14 mouse cellular contexts compared by ENCODE assay signal in the genomic region with DNA sequence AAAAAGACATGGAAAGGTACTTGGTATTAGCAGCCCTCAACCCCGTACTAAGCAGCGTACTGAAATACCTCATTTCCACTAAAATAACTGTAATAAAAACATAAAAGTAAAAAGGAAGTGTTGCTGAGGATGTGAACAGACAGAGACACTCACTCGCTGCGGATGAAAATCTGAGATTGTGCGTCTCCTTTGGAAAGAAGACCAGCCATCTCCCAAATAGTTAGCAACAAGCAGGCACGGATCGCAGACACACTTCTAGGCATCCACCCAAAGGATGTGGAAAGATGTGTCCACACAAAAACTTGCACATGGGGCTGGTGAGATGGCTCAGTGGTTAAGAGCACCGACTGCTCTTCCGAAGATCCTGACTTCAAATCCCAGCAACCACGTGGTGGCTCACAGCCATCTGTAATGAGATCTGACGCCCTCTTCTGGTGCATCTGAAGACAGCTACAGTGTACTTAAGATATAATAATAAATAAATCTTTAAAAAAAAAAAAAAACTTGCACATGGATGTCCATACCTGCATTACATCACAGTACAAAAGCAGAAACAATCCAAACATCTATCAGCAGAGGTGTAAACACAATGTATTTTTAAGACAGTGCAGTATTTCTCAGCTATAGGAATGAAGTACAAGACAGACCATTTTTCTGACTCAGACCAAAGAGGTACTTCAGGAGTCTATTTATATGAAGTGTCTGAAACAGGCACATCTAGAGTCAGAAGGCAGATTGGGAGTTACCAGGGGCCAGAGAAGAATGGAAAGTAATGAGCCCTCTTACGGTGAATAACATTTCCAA. TPM values are rescaled to one million over a fixed set of nuclear protein-coding genes. Genes with fewer than 3 reads are reported as not detected.
A peak's percentile ranks its signal among the peaks of the same experiment; 100 is the strongest.
DNase-seq lines count a peak whose midpoint lies in the region; ATAC-seq and TF ChIP-seq lines count a peak whose summit lies in the region.
"Had no signal": no experiment of that assay in that cellular context is flagged by ENCODE, and none has a peak within 500 bp of the region (broad histone marks: within the 10 kb centered on the region; RNA-seq: fewer than 3 reads in every experiment).

No protein-coding gene starts in this region.

- H3K9me3 ChIP-seq in hindbrain, postnatal 0 days (ENCODE audit: low read length), result no peaks in the 10 kb centered on the region
- no peaks in the 10 kb centered on the region for H3K9me3 ChIP-seq in hindbrain, embryonic 10.5 days
- no peaks in the 10 kb centered on the region for H3K9me3 ChIP-seq in lung, postnatal 0 days (ENCODE audit: low read length)
- no peaks in the 10 kb centered on the region for H3K9me3 ChIP-seq in MEL (replicated peaks; ENCODE audit: insufficient read depth, low read length)
- H3K9me3 ChIP-seq: embryonic facial prominence, embryonic 15.5 days; forebrain, embryonic 12.5 days; liver, embryonic 15.5 days; neural tube, embryonic 15.5 days had no signal

- H3K4me3 ChIP-seq in hindbrain, postnatal 0 days (ENCODE audit: low read length), result no peak overlapping the region
- H3K4me3 ChIP-seq in hindbrain, embryonic 10.5 days, result no peak overlapping the region
- no peak overlapping the region for H3K4me3 ChIP-seq in lung, postnatal 0 days (ENCODE audit: low read depth, low read length)
- H3K4me3 ChIP-seq in MEL (ENCODE audit: control insufficient read depth in 1 of 2, insufficient read depth in 1 of 2, low read depth in 2 of 2, low read length in 2 of 2) (no peak overlapping the region), myocyte (no peak overlapping the region)
- H3K4me3 ChIP-seq: embryonic facial prominence, embryonic 15.5 days; forebrain, embryonic 12.5 days; liver, embryonic 15.5 days; neural tube, embryonic 15.5 days had no signal

- ATAC-seq in hindbrain, postnatal 0 days, result no peak
- ATAC-seq in lung, postnatal 0 days, result no peak

- 78% methylated on average over 12 of the region's 12 CpGs for WGBS in hindbrain, postnatal 0 days
- WGBS in hindbrain, embryonic 10.5 days, result 83% methylated on average over 12 of the region's 12 CpGs
- 77% methylated on average over 12 of the region's 12 CpGs for WGBS in lung, postnatal 0 days

- H3ac ChIP-seq in myocyte (ENCODE audit: control insufficient read depth, insufficient read length), result no peak overlapping the region

- no peak for DNase-seq in hindbrain, postnatal 0 days (ENCODE audit: low spot score)
- DNase-seq in hindbrain, embryonic 10.5 days (ENCODE audit: low spot score), result no peak
- no peak for DNase-seq in lung, postnatal 0 days (ENCODE audit: low spot score)
- no peak for DNase-seq in lung, adult 18-20 months
- peak; percentile 56 for DNase-seq in MEL (ENCODE audit: low read depth, low spot score)
- no peak for DNase-seq in B cell, adult 2 months
- DNase-seq: adrenal gland, postnatal 36 days; cerebellum, postnatal 10 days; thymus, adult 2 months had no signal

- H3K36me3 ChIP-seq in hindbrain, postnatal 0 days (ENCODE audit: insufficient read depth, low read length), result peaks cover 18% of the 10 kb centered on the region; the same call in 1 of the 2 replicates
- H3K36me3 ChIP-seq in hindbrain, embryonic 10.5 days, result peaks cover 48% of the 10 kb centered on the region
- H3K36me3 ChIP-seq in lung, postnatal 0 days (ENCODE audit: insufficient read depth, low read length), result peaks cover 24% of the 10 kb centered on the region; the same call in 1 of the 2 replicates
- H3K36me3 ChIP-seq in MEL (ENCODE audit: control insufficient read depth in 1 of 2, insufficient read depth in 2 of 2, low read length in 2 of 2), result peaks cover 11 to 17% of the 10 kb centered on the region in 2 experiments
- peaks cover 43% of the 10 kb centered on the region for H3K36me3 ChIP-seq in myocyte (ENCODE audit: control insufficient read depth, insufficient read depth)

- TF ChIP-seq EP300 in lung, postnatal 0 days (IDR thresholded peaks at IDR 0.05), result no peak
- no peak for TF ChIP-seq EP300 in MEL (IDR thresholded peaks at IDR 0.05; ENCODE audit: low read depth in 1 of 2, low read length in 2 of 2)

- peak; percentile 28 for TF ChIP-seq RAD21 in MEL (IDR thresholded peaks at IDR 0.05; ENCODE audit: low read depth, low read length)

- peaks cover 3% of the 10 kb centered on the region; the same call in 1 of the 2 replicates for H3K4me1 ChIP-seq in hindbrain, postnatal 0 days (ENCODE audit: insufficient read depth, low read length)
- H3K4me1 ChIP-seq in hindbrain, embryonic 10.5 days (replicated peaks), result peaks cover 41% of the 10 kb centered on the region
- H3K4me1 ChIP-seq in lung, postnatal 0 days (ENCODE audit: insufficient read depth, low read depth, low read length), result peaks cover 8% of the 10 kb centered on the region; the same call in 1 of the 2 replicates
- H3K4me1 ChIP-seq in MEL (ENCODE audit: control insufficient read depth in 1 of 2, insufficient read depth in 2 of 2, low read length in 2 of 2), result peaks cover 0 to 15% of the 10 kb centered on the region in 2 experiments; a peak in 2 of 4 replicates

- no peaks in the 10 kb centered on the region for H3K27me3 ChIP-seq in hindbrain, postnatal 0 days (ENCODE audit: insufficient read depth, low read length)
- H3K27me3 ChIP-seq in hindbrain, embryonic 10.5 days (ENCODE audit: insufficient read depth, poor library complexity, severe bottlenecking), result no peaks in the 10 kb centered on the region
- H3K27me3 ChIP-seq in lung, postnatal 0 days (replicated peaks; ENCODE audit: insufficient read depth, low read length), result no peaks in the 10 kb centered on the region
- no peaks in the 10 kb centered on the region for H3K27me3 ChIP-seq in MEL (ENCODE audit: control insufficient read depth in 1 of 2, insufficient read depth in 2 of 2, low read length in 2 of 2)
- no peaks in the 10 kb centered on the region for H3K27me3 ChIP-seq in myocyte (ENCODE audit: control insufficient read depth, insufficient read depth, insufficient read length)
- H3K27me3 ChIP-seq: embryonic facial prominence, embryonic 15.5 days; forebrain, embryonic 12.5 days; liver, embryonic 15.5 days; neural tube, embryonic 15.5 days had no signal

- TF ChIP-seq CTCF in hindbrain, postnatal 0 days (IDR thresholded peaks at IDR 0.05; ENCODE audit: low read depth), result peak; percentile 36
- peak; percentile 31 for TF ChIP-seq CTCF in lung, postnatal 0 days (IDR thresholded peaks at IDR 0.05)
- TF ChIP-seq CTCF in MEL (IDR thresholded peaks at IDR 0.05 in 2 of 3, conservative IDR thresholded peaks at IDR 0.05 in 1 of 3; ENCODE audit: control insufficient read depth in 1 of 3, insufficient read depth in 1 of 3, low read depth in 2 of 3, low read length in 3 of 3, poor library complexity in 1 of 3, severe bottlenecking in 1 of 3), result peak in 2 of 3 experiments; percentile 26 to 27; a peak in 3 of 6 replicates

- no peak overlapping the region for H3K4me2 ChIP-seq in hindbrain, postnatal 0 days (ENCODE audit: low read depth, low read length)
- H3K4me2 ChIP-seq in lung, postnatal 0 days (replicated peaks; ENCODE audit: low read depth, low read length), result no peak overlapping the region
- no peak overlapping the region for H3K4me2 ChIP-seq in myocyte (ENCODE audit: low read depth)
- H3K4me2 ChIP-seq: embryonic facial prominence, embryonic 15.5 days; forebrain, embryonic 12.5 days; liver, embryonic 15.5 days; neural tube, embryonic 15.5 days had no signal

- H3K79me2 ChIP-seq in MEL (ENCODE audit: control insufficient read depth, insufficient read depth, low read length, poor library complexity) (no peaks in the 10 kb centered on the region), myocyte (ENCODE audit: control insufficient read depth, insufficient read depth) (peaks cover 20% of the 10 kb centered on the region)

- H3K27ac ChIP-seq in hindbrain, postnatal 0 days, result no peak overlapping the region
- H3K27ac ChIP-seq in hindbrain, embryonic 10.5 days, result no peak overlapping the region
- H3K27ac ChIP-seq in lung, postnatal 0 days (ENCODE audit: low read length), result no peak overlapping the region
- H3K27ac ChIP-seq in MEL (ENCODE audit: control insufficient read depth, low read depth, low read length), result no peak overlapping the region
- H3K27ac ChIP-seq: embryonic facial prominence, embryonic 15.5 days; forebrain, embryonic 12.5 days; liver, embryonic 15.5 days; neural tube, embryonic 15.5 days had no signal

- no peak overlapping the region for H3K9ac ChIP-seq in hindbrain, postnatal 0 days (replicated peaks; ENCODE audit: low read length)
- H3K9ac ChIP-seq in lung, postnatal 0 days (replicated peaks; ENCODE audit: low read depth), result no peak overlapping the region
- H3K9ac ChIP-seq in MEL (ENCODE audit: control insufficient read depth, low read depth, low read length, poor library complexity, severe bottlenecking), result no peak overlapping the region
- H3K9ac ChIP-seq: embryonic facial prominence, embryonic 15.5 days; forebrain, embryonic 12.5 days; liver, embryonic 15.5 days; neural tube, embryonic 15.5 days had no signal

- TF ChIP-seq POLR2A in MEL (IDR thresholded peaks at IDR 0.05; ENCODE audit: control insufficient read depth in 1 of 2, insufficient read depth in 1 of 2, low read depth in 1 of 2, low read length in 2 of 2, poor library complexity in 1 of 2) (no peak), myocyte (IDR thresholded peaks at IDR 0.05; ENCODE audit: insufficient read length, low read depth) (peak; percentile 32)

TF ChIP-seq in MEL, 35 proteins besides CTCF, POLR2A, EP300 and RAD21 (continues in another document):
- no peak for TF ChIP-seq MAZ (IDR thresholded peaks at IDR 0.05; ENCODE audit: low read depth, low read length)

TF ChIP-seq in myocyte, 11 proteins besides CTCF, POLR2A, EP300 and RAD21 (continues in another document):
- TF ChIP-seq POLR2AphosphoS2 (IDR thresholded peaks at IDR 0.05; ENCODE audit: insufficient read length, low read depth), result peak; percentile 77

RNA-seq across cellular contexts. Expression of a gene that starts 16.1 kb away (rescaled TPM):
- total RNA-seq in hindbrain, postnatal 0 days (2014; rRNA removed), result 1,071 and 1,235 TPM in 2 replicates
- polyA plus RNA-seq in hindbrain, postnatal 0 days (2015; fragmentation: Nextera tagmentation; extraction: Ambion mirVana), result 274 and 291 TPM in 2 replicates
- 333 and 352 TPM in 2 replicates for polyA plus RNA-seq in hindbrain, embryonic 10.5 days (2016; fragmentation: Nextera tagmentation; extraction: Ambion mirVana)
- 99.3 and 118 TPM in 2 replicates for polyA plus RNA-seq in lung, postnatal 0 days (2015; fragmentation: Nextera tagmentation; extraction: Ambion mirVana)
- 392 and 554 TPM in 2 replicates for total RNA-seq in MEL (2012; rRNA removed)
- polyA plus RNA-seq in MEL (2012; ENCODE audit: insufficient read depth in 1 of 2, insufficient read length in 2 of 2, low read depth in 1 of 2, low replicate concordance in 2 of 2, missing spikeins in 1 of 2) (100 to 1,000 TPM in 1 of 2 experiments, 10 to 100 TPM in 1; 47.4 to 593 TPM), myocyte (2012; fragmentation: generic; extraction: Trizol) (868 TPM)

RNA-seq across cellular contexts. Expression of a gene that starts 23.3 kb away (rescaled TPM):
- 0.84 and 1.5 TPM in 2 replicates for total RNA-seq in hindbrain, postnatal 0 days (2014; rRNA removed)
- 0.09 and 0.16 TPM in 2 replicates for polyA plus RNA-seq in hindbrain, postnatal 0 days (2015; fragmentation: Nextera tagmentation; extraction: Ambion mirVana)
- polyA plus RNA-seq in hindbrain, embryonic 10.5 days (2016; fragmentation: Nextera tagmentation; extraction: Ambion mirVana), result 0.09 TPM in 1 of 2 replicates, not detected in the other
- 0.53 and 0.60 TPM in 2 replicates for polyA plus RNA-seq in lung, postnatal 0 days (2015; fragmentation: Nextera tagmentation; extraction: Ambion mirVana)
- 0.16 and 0.31 TPM in 2 replicates for total RNA-seq in MEL (2012; rRNA removed)
- polyA plus RNA-seq in MEL (2012; ENCODE audit: insufficient read depth in 1 of 2, insufficient read length in 2 of 2, low read depth in 1 of 2, low replicate concordance in 2 of 2, missing spikeins in 1 of 2) (under 1 TPM in 1 of 2 experiments, not detected in 1; 0.36 TPM), myocyte (2012; fragmentation: generic; extraction: Trizol) (0.16 TPM)
- polyA plus RNA-seq: liver, embryonic 15.5 days had no signal
